Mouse (Mus musculus) heart, adult 2 months (tissue): ENCODE measurements around the gene Trex2. TPM values are rescaled to one million over a fixed set of nuclear protein-coding genes. Genes with fewer than 3 reads are reported as not detected.

Source experiments
- DNase-seq, 2 experiments: peaks; one replicate each; pipeline ENCODE4 v3.0.0; 2021
- H3K27ac ChIP-seq: fragments of 200-600 bp; 2 replicates; pipeline ENCODE4 v1.8.1; 2022
- H3K27me3 ChIP-seq: fragments of 200-500 bp; 2 replicates; pipeline ENCODE4 v1.6.1; 2012; ENCODE audit warnings: mild to moderate bottlenecking, low read length, inconsistent platforms, mixed read lengths; ENCODE audit not compliant: control insufficient read depth, insufficient read depth
- H3K36me3 ChIP-seq: fragments of 200-500 bp; 2 replicates; pipeline ENCODE4 v1.6.1; 2012; ENCODE audit warnings: low read length, inconsistent platforms; ENCODE audit not compliant: control insufficient read depth, insufficient read depth
- H3K4me1 ChIP-seq: fragments of 200-500 bp; 2 replicates; pipeline ENCODE4 v1.6.1; 2011; ENCODE audit warnings: low read length; ENCODE audit not compliant: control insufficient read depth, insufficient read depth
- H3K4me3 ChIP-seq: fragments of 200-600 bp; 2 replicates; pipeline ENCODE4 v1.8.1; 2022
- H3K79me2 ChIP-seq: fragments of 200-500 bp; replicated peaks from 2 replicates; pipeline ENCODE4 v1.6.1; 2012; ENCODE audit warnings: mild to moderate bottlenecking, inconsistent platforms, low read length, moderate library complexity, mixed read lengths; ENCODE audit not compliant: control insufficient read depth, insufficient read depth
- H3K9ac ChIP-seq: fragments of 200-500 bp; 2 replicates; pipeline ENCODE4 v1.6.1; 2012; ENCODE audit warnings: low read depth, mild to moderate bottlenecking, control low read depth, inconsistent platforms, low read length, mixed read lengths
- CTCF ChIP-seq: fragments of 200-600 bp; IDR thresholded peaks from 2 replicates; pipeline ENCODE4 v1.8.1; 2022; ENCODE audit warnings: antibody characterized with exemption, mild to moderate bottlenecking, moderate library complexity
- EP300 ChIP-seq: fragments of 200-500 bp; IDR thresholded peaks from 2 replicates; pipeline ENCODE4 v1.6.1; 2011; ENCODE audit warnings: low read depth, low read length, control low read depth; ENCODE audit not compliant: insufficient read depth
- POLR2A ChIP-seq: fragments of 200-500 bp; IDR thresholded peaks from 2 replicates; pipeline ENCODE4 v1.6.1; 2011; ENCODE audit warnings: mild to moderate bottlenecking, low read depth, low read length, control low read depth; ENCODE audit not compliant: insufficient read depth
- WGBS: fragments of 180-500 bp; shearing (Covaris S2); methylation state at CpG from one replicate; pipeline ENCODE4 v1.1.7; 2018; 5-methylcytosine and 5-hydroxymethylcytosine counted together
- intact Hi-C: fragments of 180-260 bp; cut with DNase I; formaldehyde crosslinking; loops from one replicate; pipeline ENCODE4 v1.15.1; 2025
- long read RNA-seq: library from polyadenylated mRNA; stranded (forward); transcript quantifications from one replicate; pipeline ENCODE4 v2.0.0, GENCODE M21; 2021
- polyA plus RNA-seq: library from polyadenylated mRNA; depleted of rRNA; stranded (reverse); fragments of >200 nt; gene quantifications from 2 replicates; pipeline ENCODE4 v1.2.3, GENCODE M21; 2012; rRNA removed
- total RNA-seq, 2 experiments: library from RNA; stranded (reverse); gene quantifications; 2 replicates each; pipeline ENCODE4 v1.2.3; 2021

Trex2 gene
- total RNA-seq (not detected), polyA plus RNA-seq (not detected in 2 replicates)
- long read RNA-seq, result 0 reads

GRCm38 (mm10) chrX:73435252-73435651 is at the start of gene Trex2:
Gene Trex2 (minus strand): TSS chrX:73435344.
- TF ChIP-seq CTCF (no peak), POLR2A (no peak), EP300 (no peak)
- H3K27me3 ChIP-seq, result no peaks in the 10 kb centered on the region
- no peak within 1 kb of the TSS for H3K27ac ChIP-seq
- H3K4me1 ChIP-seq, result no peaks in the 10 kb centered on the region
- H3K4me3 ChIP-seq, result no peak within 1 kb of the TSS
- WGBS, result 73% methylated on average over 11 of the region's 11 CpGs
- H3K36me3 ChIP-seq, result no peaks in the 10 kb centered on the region
- H3K79me2 ChIP-seq, result no peaks in the 10 kb centered on the region
- no peak for DNase-seq
- H3K9ac ChIP-seq, result no peak within 1 kb of the TSS
- intact Hi-C loops, result no loop called here

GRCm38 (mm10) chrX:73484870-73485269 is 49.7 kb upstream of the Trex2 start:
- Histone ChIP-seq H3K79me2 (no peaks in the 10 kb centered on the region), H3K4me3 (peak overlapping the region; percentile 34), H3K27me3 (no peaks in the 10 kb centered on the region), H3K4me1 (peaks cover 10% of the 10 kb centered on the region), H3K27ac (peak overlapping the region; percentile 68; the same call in 1 of the 2 replicates), H3K9ac (peak overlapping the region; percentile 50), H3K36me3 (no peaks in the 10 kb centered on the region)
- no peak for DNase-seq
- WGBS, result 73% methylated on average over 4 of the region's 4 CpGs
- intact Hi-C loops, result no loop called here
- TF ChIP-seq POLR2A (no peak), CTCF (no peak), EP300 (no peak)

- H3K79me2 ChIP-seq, result no peaks in the 10 kb centered on the region
- no peaks in the 10 kb centered on the region for H3K27me3 ChIP-seq
- H3K36me3 ChIP-seq, result no peaks in the 10 kb centered on the region
- peak overlapping the region; percentile 68 for H3K27ac ChIP-seq
- DNase-seq, result no peak
- TF ChIP-seq POLR2A, result no peak
- TF ChIP-seq EP300, result no peak
- TF ChIP-seq CTCF, result no peak
- intact Hi-C loops, result no loop called here
- H3K4me1 ChIP-seq, result peaks cover 11% of the 10 kb centered on the region
- peak overlapping the region; percentile 34 for H3K4me3 ChIP-seq
- WGBS, result 52% methylated on average over 1 of the region's 1 CpGs
- peak overlapping the region; percentile 77 for H3K9ac ChIP-seq
Measured at GRCm38 (mm10) chrX:73484076-73484475, 48.9 kb upstream of the Trex2 start.

GRCm38 (mm10) chrX:73483484-73483810 is 48.3 kb upstream of the Trex2 start, which contains the start of gene Bgn:
Gene Bgn (plus strand): TSS chrX:73483602.
- H3K9ac ChIP-seq, result peak within 1 kb of the TSS; percentile 77
- WGBS, result 30% methylated on average over 12 of the region's 14 CpGs
- H3K4me3 ChIP-seq, result peak within 1 kb of the TSS; percentile 34
- H3K79me2 ChIP-seq, result no peaks in the 10 kb centered on the region
- intact Hi-C loops, result no loop called here
- H3K4me1 ChIP-seq, result peaks cover 12% of the 10 kb centered on the region
- peak within 1 kb of the TSS; percentile 68 for H3K27ac ChIP-seq
- peak; percentile 71 for TF ChIP-seq POLR2A
- TF ChIP-seq CTCF, result no peak
- TF ChIP-seq EP300, result no peak
- no peaks in the 10 kb centered on the region for H3K27me3 ChIP-seq
- H3K36me3 ChIP-seq, result no peaks in the 10 kb centered on the region
- peak in 1 of 2 experiments; percentile 65 for DNase-seq

- no peak overlapping the region for H3K4me3 ChIP-seq
- H3K4me1 ChIP-seq, result peaks cover 12% of the 10 kb centered on the region
- no peak for DNase-seq
- no peaks in the 10 kb centered on the region for H3K36me3 ChIP-seq
- no peaks in the 10 kb centered on the region for H3K27me3 ChIP-seq
- intact Hi-C loops, result no loop called here
- H3K9ac ChIP-seq, result no peak overlapping the region
- no peaks in the 10 kb centered on the region for H3K79me2 ChIP-seq
- 44% methylated on average over 4 of the region's 4 CpGs for WGBS
- H3K27ac ChIP-seq, result peak overlapping the region; percentile 23
- no peak for TF ChIP-seq EP300
- TF ChIP-seq CTCF, result no peak
- TF ChIP-seq POLR2A, result no peak
Measured at GRCm38 (mm10) chrX:73482643-73483483, 47.7 kb upstream of the Trex2 start.

GRCm38 (mm10) chrX:73480334-73480733 is 45.2 kb upstream of the Trex2 start:
- 23% methylated on average over 2 of the region's 2 CpGs for WGBS
- TF ChIP-seq CTCF (no peak), POLR2A (no peak), EP300 (no peak)
- Histone ChIP-seq H3K79me2 (no peaks in the 10 kb centered on the region), H3K27ac (peak overlapping the region; percentile 33), H3K4me3 (no peak overlapping the region), H3K27me3 (no peaks in the 10 kb centered on the region), H3K36me3 (no peaks in the 10 kb centered on the region), H3K9ac (no peak overlapping the region), H3K4me1 (peaks cover 16% of the 10 kb centered on the region)
- intact Hi-C loops, result no loop called here
- DNase-seq, result no peak
